Mouse (Mus musculus): ENCODE measurements around the gene Rxra. TPM values are rescaled to one million over a fixed set of nuclear protein-coding genes. Genes with fewer than 3 reads are reported as not detected.

The Rxra gene
- total and polyA plus RNA-seq, 2 experiments = 108 to 313 TPM

DNA sequence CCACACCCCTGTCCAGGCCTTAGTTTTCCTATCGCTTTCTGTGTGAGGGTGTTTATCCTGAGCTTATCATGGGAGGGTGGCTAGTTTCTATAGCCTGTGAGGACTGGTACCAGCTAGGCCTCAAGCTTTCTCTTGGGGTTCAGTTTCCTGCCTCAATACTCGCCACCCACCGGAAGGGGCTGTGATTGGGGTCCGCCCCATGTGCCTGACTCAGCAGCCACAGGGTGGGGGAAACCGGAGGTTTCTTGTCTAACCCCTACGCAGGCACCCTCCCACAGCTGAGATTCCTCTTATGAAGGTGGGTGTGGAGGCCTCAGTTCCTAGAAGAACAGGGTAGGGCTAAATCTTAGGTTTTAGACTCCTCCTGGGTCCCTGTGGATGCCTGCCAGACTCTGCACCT lies 17.4 kb downstream of the Rxra start:
- H3K4me1 ChIP-seq (ENCODE audit: control insufficient read depth, insufficient read depth, low read length) = peaks cover 88% of the 10 kb centered on the region
- H3K79me2 ChIP-seq (ENCODE audit: control insufficient read depth, insufficient read depth, low read length) = peaks cover 95% of the 10 kb centered on the region
- no peaks in the 10 kb centered on the region for H3K27me3 ChIP-seq (ENCODE audit: control insufficient read depth, insufficient read depth, low read length)
- no peak overlapping the region for H3K4me3 ChIP-seq (ENCODE audit: insufficient read depth, low read depth, low read length)
- TF ChIP-seq POLR2A (IDR thresholded peaks at IDR 0.05; ENCODE audit: extremely low read depth, insufficient read depth, low read length) = no peak
- 64% methylated on average over 6 of the region's 6 CpGs for WGBS
- no peaks in the 10 kb centered on the region for H3K36me3 ChIP-seq (ENCODE audit: control insufficient read depth, insufficient read depth, low read length)
- H3K27ac ChIP-seq (replicated peaks; ENCODE audit: insufficient read depth, low read depth, low read length) = peak overlapping the region; percentile 21
- peak overlapping the region; percentile 0; the same call in 1 of the 2 replicates for H3K9ac ChIP-seq (ENCODE audit: low read depth, low read length)
- DNase-seq (ENCODE audit: extremely low read depth, low read depth, low spot score) = no peak

DNA sequence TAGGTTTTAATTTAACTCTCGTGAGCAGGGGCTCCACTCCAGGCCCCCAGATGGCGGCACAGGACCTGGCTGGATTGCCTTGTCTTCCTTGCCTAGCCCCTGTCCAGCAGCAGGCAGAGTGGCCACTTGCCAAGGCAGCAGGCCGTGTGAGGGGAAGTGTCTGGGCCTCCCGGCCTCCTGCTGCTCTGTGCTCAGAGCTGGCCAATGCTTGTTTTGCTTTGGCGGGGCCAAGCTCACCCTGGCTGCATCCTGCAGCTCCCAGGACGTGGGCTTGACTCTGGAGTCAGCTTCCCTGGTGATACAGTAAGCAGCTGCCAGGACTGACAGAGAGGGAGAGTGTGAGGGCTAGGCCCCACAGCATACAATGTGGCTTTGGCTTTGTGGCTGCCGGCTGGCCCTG lies 23.3 kb downstream of the Rxra start:
- H3K36me3 ChIP-seq (ENCODE audit: control insufficient read depth, insufficient read depth, low read length) = no peaks in the 10 kb centered on the region
- WGBS = 3% methylated on average over 7 of the region's 7 CpGs
- TF ChIP-seq POLR2A (IDR thresholded peaks at IDR 0.05; ENCODE audit: extremely low read depth, insufficient read depth, low read length) (no peak), CTCF (IDR thresholded peaks at IDR 0.05; ENCODE audit: low read depth, low read length) (peak; percentile 52)
- DNase-seq (ENCODE audit: extremely low read depth, low read depth, low spot score) = no peak
- peaks cover 96% of the 10 kb centered on the region for H3K4me1 ChIP-seq (ENCODE audit: control insufficient read depth, insufficient read depth, low read length)
- H3K9ac ChIP-seq (ENCODE audit: low read depth, low read length) = peak overlapping the region; percentile 27
- no peaks in the 10 kb centered on the region for H3K27me3 ChIP-seq (ENCODE audit: control insufficient read depth, insufficient read depth, low read length)
- no peak overlapping the region; the same call in 1 of the 2 replicates for H3K4me3 ChIP-seq (ENCODE audit: insufficient read depth, low read depth, low read length)
- H3K27ac ChIP-seq (replicated peaks; ENCODE audit: insufficient read depth, low read depth, low read length) = peak overlapping the region; percentile 14
- H3K79me2 ChIP-seq (ENCODE audit: control insufficient read depth, insufficient read depth, low read length) = peaks cover 100% of the 10 kb centered on the region

DNA sequence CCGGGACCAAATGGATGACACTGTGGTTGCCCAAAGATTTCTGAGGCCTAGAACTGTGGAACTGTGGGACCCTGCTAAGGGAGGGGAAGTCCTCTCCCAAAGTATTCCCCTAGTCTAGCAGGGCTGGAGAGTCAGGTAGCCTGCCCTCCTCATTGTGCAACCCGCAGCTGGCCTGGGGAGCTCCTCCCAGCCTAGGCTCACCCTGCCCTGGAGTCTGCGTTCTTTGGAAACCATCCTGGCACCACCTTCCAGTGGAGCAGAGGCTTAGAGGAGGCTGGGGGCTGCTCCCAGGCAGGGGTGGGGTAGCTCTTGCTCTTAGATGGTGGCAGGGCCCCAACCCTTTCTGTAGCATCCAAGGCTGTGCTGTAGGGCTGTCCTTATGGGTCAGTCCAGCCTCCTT lies 26.0 kb downstream of the Rxra start:
- H3K36me3 ChIP-seq (ENCODE audit: control insufficient read depth, insufficient read depth, low read length) = no peaks in the 10 kb centered on the region
- no peak overlapping the region for H3K4me3 ChIP-seq (ENCODE audit: insufficient read depth, low read depth, low read length)
- WGBS = 11% methylated on average over 3 of the region's 3 CpGs
- peaks cover 97% of the 10 kb centered on the region for H3K79me2 ChIP-seq (ENCODE audit: control insufficient read depth, insufficient read depth, low read length)
- no peaks in the 10 kb centered on the region for H3K27me3 ChIP-seq (ENCODE audit: control insufficient read depth, insufficient read depth, low read length)
- TF ChIP-seq CTCF (IDR thresholded peaks at IDR 0.05; ENCODE audit: low read depth, low read length) (no peak), POLR2A (IDR thresholded peaks at IDR 0.05; ENCODE audit: extremely low read depth, insufficient read depth, low read length) (no peak)
- 0 out of 2 replicates have a peak overlapping the region, but pooled peaks have one; percentile 3 for H3K9ac ChIP-seq (ENCODE audit: low read depth, low read length)
- peak overlapping the region; percentile 26; the same call in 1 of the 2 replicates for H3K27ac ChIP-seq (replicated peaks; ENCODE audit: insufficient read depth, low read depth, low read length)
- peak; percentile 64 for DNase-seq (ENCODE audit: extremely low read depth, low read depth, low spot score)
- peaks cover 81% of the 10 kb centered on the region for H3K4me1 ChIP-seq (ENCODE audit: control insufficient read depth, insufficient read depth, low read length)

DNA sequence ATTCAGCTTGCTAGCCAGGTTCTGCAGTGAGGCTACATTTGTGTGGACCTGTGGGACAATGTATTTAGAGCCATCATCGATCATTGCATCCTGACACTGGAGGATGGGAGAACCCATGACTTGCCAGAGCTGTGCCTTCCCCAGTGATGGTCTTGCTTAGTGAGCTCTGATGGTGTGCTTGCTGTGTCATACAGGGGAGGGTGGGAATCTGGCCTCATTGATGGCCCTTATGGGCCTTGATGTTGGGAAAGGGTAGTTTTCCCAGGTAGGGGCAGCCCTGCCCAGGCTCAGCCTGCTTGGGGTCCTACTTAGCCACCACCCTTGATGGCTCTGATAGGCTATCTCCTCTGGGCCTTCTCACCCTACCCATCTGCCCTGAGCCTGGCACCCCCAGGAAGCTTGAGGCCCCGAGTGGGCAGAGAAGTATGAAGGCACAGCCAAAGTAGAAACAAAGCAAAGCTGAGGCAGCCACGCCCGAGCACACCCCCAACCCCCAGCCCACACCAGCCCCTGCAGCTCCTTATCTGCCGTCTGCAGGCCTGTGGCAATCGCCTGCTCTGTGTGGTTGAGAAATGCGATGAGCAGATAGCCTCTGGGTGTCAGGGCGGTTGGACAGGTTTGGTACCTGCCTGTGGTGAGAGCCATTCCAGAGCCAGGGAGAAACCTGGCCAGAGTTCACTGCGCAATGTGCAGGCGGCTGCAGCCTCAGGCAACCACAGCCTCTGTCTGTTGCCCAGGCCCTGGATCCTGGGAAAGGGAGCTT lies 26.8 kb downstream of the Rxra start:
- TF ChIP-seq CTCF (IDR thresholded peaks at IDR 0.05; ENCODE audit: low read depth, low read length) = no peak
- no peak for TF ChIP-seq POLR2A (IDR thresholded peaks at IDR 0.05; ENCODE audit: extremely low read depth, insufficient read depth, low read length)
- Histone ChIP-seq H3K4me3 (ENCODE audit: insufficient read depth, low read depth, low read length) (no peak overlapping the region), H3K9ac (ENCODE audit: low read depth, low read length) (peak overlapping the region; percentile 7; the same call in 1 of the 2 replicates), H3K79me2 (ENCODE audit: control insufficient read depth, insufficient read depth, low read length) (peaks cover 91% of the 10 kb centered on the region), H3K27ac (replicated peaks; ENCODE audit: insufficient read depth, low read depth, low read length) (peak overlapping the region; percentile 26), H3K36me3 (ENCODE audit: control insufficient read depth, insufficient read depth, low read length) (no peaks in the 10 kb centered on the region), H3K27me3 (ENCODE audit: control insufficient read depth, insufficient read depth, low read length) (no peaks in the 10 kb centered on the region), H3K4me1 (ENCODE audit: control insufficient read depth, insufficient read depth, low read length) (peaks cover 74% of the 10 kb centered on the region)
- peak; percentile 80 for DNase-seq (ENCODE audit: extremely low read depth, low read depth, low spot score)
- 19% methylated on average over 10 of the region's 10 CpGs for WGBS

DNA sequence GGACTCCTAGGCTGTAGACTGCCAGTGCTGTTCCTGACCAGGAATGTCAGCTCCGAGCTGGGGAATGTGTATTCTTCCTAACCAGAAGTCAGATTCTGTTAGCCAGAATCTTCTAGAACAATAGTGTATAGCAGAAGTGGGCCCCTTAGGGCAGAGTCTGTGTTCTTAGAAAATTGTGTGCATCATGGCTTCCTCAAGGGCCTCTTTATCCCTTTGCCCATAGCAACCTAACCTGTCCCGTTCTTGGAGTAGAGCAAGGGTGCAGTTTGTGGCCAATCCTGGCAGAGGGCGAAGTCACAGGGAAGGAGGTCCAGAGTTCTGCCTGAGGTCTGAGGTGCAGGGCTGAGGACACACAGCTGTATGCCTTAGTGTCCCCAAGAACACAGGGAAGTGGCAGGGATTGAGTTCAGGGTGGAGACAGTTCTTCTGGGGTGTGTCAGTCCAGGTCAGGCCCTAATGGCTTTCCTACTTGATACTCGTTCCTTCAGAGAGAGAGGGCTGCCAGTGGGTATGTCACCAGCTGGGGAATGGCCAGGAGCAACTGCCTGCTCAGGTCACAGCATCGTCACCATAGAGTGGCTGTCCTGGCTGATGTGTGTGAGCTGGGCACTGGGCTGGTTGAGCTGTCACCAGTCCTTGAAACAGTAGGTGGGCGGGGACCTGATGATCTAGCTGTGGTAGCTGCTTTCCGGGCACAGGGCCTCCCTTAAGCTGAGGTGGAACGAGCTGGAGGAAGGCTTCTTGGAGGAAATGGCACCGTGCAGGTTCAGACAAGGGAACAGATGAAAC lies 27.8 kb downstream of the Rxra start:
- no peaks in the 10 kb centered on the region for H3K27me3 ChIP-seq (ENCODE audit: control insufficient read depth, insufficient read depth, low read length)
- no peak for DNase-seq (ENCODE audit: extremely low read depth, low read depth, low spot score)
- H3K36me3 ChIP-seq (ENCODE audit: control insufficient read depth, insufficient read depth, low read length) = peaks cover 7% of the 10 kb centered on the region; the same call in 1 of the 2 replicates
- WGBS = 18% methylated on average over 9 of the region's 9 CpGs
- H3K9ac ChIP-seq (ENCODE audit: low read depth, low read length) = no peak overlapping the region
- H3K4me1 ChIP-seq (ENCODE audit: control insufficient read depth, insufficient read depth, low read length) = peaks cover 72% of the 10 kb centered on the region
- peak overlapping the region; percentile 7 for H3K27ac ChIP-seq (replicated peaks; ENCODE audit: insufficient read depth, low read depth, low read length)
- TF ChIP-seq POLR2A (IDR thresholded peaks at IDR 0.05; ENCODE audit: extremely low read depth, insufficient read depth, low read length) (no peak), CTCF (IDR thresholded peaks at IDR 0.05; ENCODE audit: low read depth, low read length) (no peak; the same call in 1 of the 2 replicates)
- H3K4me3 ChIP-seq (ENCODE audit: insufficient read depth, low read depth, low read length) = no peak overlapping the region
- peaks cover 91% of the 10 kb centered on the region for H3K79me2 ChIP-seq (ENCODE audit: control insufficient read depth, insufficient read depth, low read length)

Measured in liver, adult 2 months (tissue).